Comparison of ENCODE assay signal across 10 mouse cellular contexts in genomic region chr9:108989802-108990461, GRCm38 (mm10). TPM values are rescaled to one million over a fixed set of nuclear protein-coding genes. Genes with fewer than 3 reads are reported as not detected.
DNase-seq lines count a peak whose midpoint lies in the region; ATAC-seq and TF ChIP-seq lines count a peak whose summit lies in the region.
"Had no signal": no experiment of that assay in that cellular context is flagged by ENCODE, and none has a peak within 500 bp of the region (broad histone marks: within the 10 kb centered on the region; RNA-seq: fewer than 3 reads in every experiment).

No protein-coding gene starts in this region.

- no peaks in the 10 kb centered on the region for H3K36me3 ChIP-seq in kidney, embryonic 14.5 days (ENCODE audit: control insufficient read depth, insufficient read depth, low read length)
- H3K36me3 ChIP-seq in limb, embryonic 12.5 days, result no peaks in the 10 kb centered on the region
- no peaks in the 10 kb centered on the region for H3K36me3 ChIP-seq in hindbrain, embryonic 13.5 days
- no peaks in the 10 kb centered on the region for H3K36me3 ChIP-seq in hindbrain, postnatal 0 days (ENCODE audit: insufficient read depth, low read length)
- H3K36me3 ChIP-seq: neural tube, embryonic 15.5 days had no signal

- DNase-seq in kidney, adult 11 months, result no peak
- peak; percentile 30 for DNase-seq in NIH3T3 (ENCODE audit: low read depth)
- no peak for DNase-seq in ovary, postnatal 14 days (ENCODE audit: low spot score)
- no peak for DNase-seq in hindbrain, postnatal 0 days (ENCODE audit: low spot score)
- DNase-seq: kidney, postnatal 25 days had no signal

- H3K27ac ChIP-seq in kidney, embryonic 14.5 days (ENCODE audit: low read depth, low read length), result peak overlapping the region; percentile 90; the same call in 1 of the 2 replicates
- H3K27ac ChIP-seq in limb, embryonic 12.5 days, result peak overlapping the region; percentile 92
- H3K27ac ChIP-seq in hindbrain, embryonic 13.5 days, result no peak overlapping the region
- no peak overlapping the region for H3K27ac ChIP-seq in hindbrain, postnatal 0 days

- H3K27me3 ChIP-seq in kidney, embryonic 14.5 days (ENCODE audit: control insufficient read depth, insufficient read depth, low read length), result no peaks in the 10 kb centered on the region
- H3K27me3 ChIP-seq in limb, embryonic 12.5 days, result no peaks in the 10 kb centered on the region
- H3K27me3 ChIP-seq in hindbrain, embryonic 13.5 days, result no peaks in the 10 kb centered on the region
- no peaks in the 10 kb centered on the region for H3K27me3 ChIP-seq in hindbrain, postnatal 0 days (ENCODE audit: insufficient read depth, low read length)
- H3K27me3 ChIP-seq: neural tube, embryonic 15.5 days had no signal

- peaks cover 25% of the 10 kb centered on the region for H3K4me1 ChIP-seq in kidney, embryonic 14.5 days (ENCODE audit: control insufficient read depth, insufficient read depth, low read length)
- H3K4me1 ChIP-seq in limb, embryonic 12.5 days (replicated peaks), result peaks cover 37% of the 10 kb centered on the region
- H3K4me1 ChIP-seq in hindbrain, embryonic 13.5 days (replicated peaks), result peaks cover 31% of the 10 kb centered on the region
- peaks cover 11% of the 10 kb centered on the region; the same call in 1 of the 2 replicates for H3K4me1 ChIP-seq in hindbrain, postnatal 0 days (ENCODE audit: insufficient read depth, low read length)

- no peaks in the 10 kb centered on the region for H3K9me3 ChIP-seq in kidney, embryonic 14.5 days (ENCODE audit: control insufficient read depth, low read length)
- no peaks in the 10 kb centered on the region for H3K9me3 ChIP-seq in limb, embryonic 12.5 days
- no peaks in the 10 kb centered on the region for H3K9me3 ChIP-seq in hindbrain, embryonic 13.5 days
- no peaks in the 10 kb centered on the region for H3K9me3 ChIP-seq in hindbrain, postnatal 0 days (ENCODE audit: low read length)
- H3K9me3 ChIP-seq: neural tube, embryonic 15.5 days had no signal

- H3K4me3 ChIP-seq in kidney, embryonic 14.5 days (ENCODE audit: low read length), result no peak overlapping the region
- no peak overlapping the region for H3K4me3 ChIP-seq in limb, embryonic 12.5 days (replicated peaks)
- H3K4me3 ChIP-seq in hindbrain, embryonic 13.5 days, result no peak overlapping the region
- no peak overlapping the region for H3K4me3 ChIP-seq in hindbrain, postnatal 0 days (ENCODE audit: low read length)

- no peak for ATAC-seq in kidney, embryonic 14.5 days (ENCODE audit: low FRiP score, low TSS enrichment)
- ATAC-seq in granulocyte monocyte progenitor cell, adult 5-6 weeks (replicated peaks; ENCODE audit: poor library complexity, severe bottlenecking), result peak; percentile 21
- ATAC-seq in limb, embryonic 12.5 days (ENCODE audit: insufficient number of reproducible peaks, insufficient read depth, low FRiP score, low TSS enrichment, low read depth), result no peak
- ATAC-seq in hindbrain, embryonic 13.5 days (ENCODE audit: low FRiP score), result no peak
- ATAC-seq in hindbrain, postnatal 0 days, result no peak

- 72% methylated on average over 4 of the region's 4 CpGs for WGBS in kidney, embryonic 14.5 days
- WGBS in limb, embryonic 12.5 days, result 67% methylated on average over 4 of the region's 4 CpGs
- 85% methylated on average over 4 of the region's 4 CpGs for WGBS in hindbrain, embryonic 13.5 days
- 79% methylated on average over 4 of the region's 4 CpGs for WGBS in hindbrain, postnatal 0 days

- no peak overlapping the region for H3K9ac ChIP-seq in kidney, embryonic 14.5 days (ENCODE audit: low read depth, low read length)
- H3K9ac ChIP-seq in limb, embryonic 12.5 days (replicated peaks), result no peak overlapping the region
- H3K9ac ChIP-seq in hindbrain, embryonic 13.5 days, result no peak overlapping the region
- H3K9ac ChIP-seq in hindbrain, postnatal 0 days (replicated peaks; ENCODE audit: low read length), result no peak overlapping the region
- H3K9ac ChIP-seq: neural tube, embryonic 15.5 days had no signal

- no peak overlapping the region for H3K4me2 ChIP-seq in kidney, embryonic 14.5 days (replicated peaks; ENCODE audit: low read depth, low read length)
- H3K4me2 ChIP-seq in limb, embryonic 12.5 days, result no peak overlapping the region
- no peak overlapping the region for H3K4me2 ChIP-seq in hindbrain, embryonic 13.5 days
- H3K4me2 ChIP-seq in hindbrain, postnatal 0 days (ENCODE audit: low read depth, low read length), result no peak overlapping the region

- TF ChIP-seq CTCF in hindbrain, postnatal 0 days (IDR thresholded peaks at IDR 0.05; ENCODE audit: low read depth), result no peak

RNA-seq across cellular contexts. Expression of gene Pfkfb4, which starts 1.6 kb away (rescaled TPM):
- 6.4 and 10.1 TPM in 2 replicates for polyA plus RNA-seq in kidney, embryonic 14.5 days (2014; fragmentation: Nextera tagmentation; extraction: Ambion mirVana)
- 6.9 and 8.4 TPM in 2 replicates for total RNA-seq in granulocyte monocyte progenitor cell, adult 5-6 weeks (2014; fragmentation: Nextera tagmentation)
- 6.7 and 9.5 TPM in 2 replicates for total RNA-seq in granulocyte monocyte progenitor cell, adult 5-6 weeks (2017)
- polyA plus RNA-seq in limb, embryonic 12.5 days (2016; fragmentation: Nextera tagmentation; extraction: Ambion mirVana), result 13.4 and 16.3 TPM in 2 replicates
- 26.3 and 34.2 TPM in 2 replicates for polyA plus RNA-seq in hindbrain, embryonic 13.5 days (2015; fragmentation: Nextera tagmentation; extraction: Ambion mirVana)
- 58.3 and 63.1 TPM in 2 replicates for total RNA-seq in hindbrain, postnatal 0 days (2014; rRNA removed)
- 18.6 and 20.5 TPM in 2 replicates for polyA plus RNA-seq in hindbrain, postnatal 0 days (2015; fragmentation: Nextera tagmentation; extraction: Ambion mirVana)

RNA-seq across cellular contexts. Expression of gene Ucn2, which starts 4.1 kb away (rescaled TPM):
- polyA plus RNA-seq in kidney, embryonic 14.5 days (2014; fragmentation: Nextera tagmentation; extraction: Ambion mirVana), result 0.24 TPM in 1 of 2 replicates, not detected in the other
- total RNA-seq in granulocyte monocyte progenitor cell, adult 5-6 weeks (2014; fragmentation: Nextera tagmentation), result 0.41 TPM in 1 of 2 replicates, not detected in the other
- total RNA-seq in granulocyte monocyte progenitor cell, adult 5-6 weeks (2017), result not detected in 2 replicates
- polyA plus RNA-seq in limb, embryonic 12.5 days (2016; fragmentation: Nextera tagmentation; extraction: Ambion mirVana), result 0.37 TPM in 1 of 2 replicates, not detected in the other
- not detected in 2 replicates for polyA plus RNA-seq in hindbrain, embryonic 13.5 days (2015; fragmentation: Nextera tagmentation; extraction: Ambion mirVana)
- 0.58 TPM in 1 of 2 replicates, not detected in the other for total RNA-seq in hindbrain, postnatal 0 days (2014; rRNA removed)
- polyA plus RNA-seq in hindbrain, postnatal 0 days (2015; fragmentation: Nextera tagmentation; extraction: Ambion mirVana), result not detected in 2 replicates
- polyA plus RNA-seq: neural tube, embryonic 15.5 days had no signal

RNA-seq across cellular contexts. Expression of gene Col7a1, which starts 36.5 kb away (rescaled TPM):
- polyA plus RNA-seq in kidney, embryonic 14.5 days (2014; fragmentation: Nextera tagmentation; extraction: Ambion mirVana), result 3.5 and 5.4 TPM in 2 replicates
- total RNA-seq in granulocyte monocyte progenitor cell, adult 5-6 weeks (2014; fragmentation: Nextera tagmentation), result 0.21 and 2.0 TPM in 2 replicates
- total RNA-seq in granulocyte monocyte progenitor cell, adult 5-6 weeks (2017), result 0.09 TPM in 1 of 2 replicates, not detected in the other
- 8.0 TPM in 2 replicates for polyA plus RNA-seq in limb, embryonic 12.5 days (2016; fragmentation: Nextera tagmentation; extraction: Ambion mirVana)
- polyA plus RNA-seq in hindbrain, embryonic 13.5 days (2015; fragmentation: Nextera tagmentation; extraction: Ambion mirVana), result 1.1 and 1.7 TPM in 2 replicates
- total RNA-seq in hindbrain, postnatal 0 days (2014; rRNA removed), result 1.9 and 2.0 TPM in 2 replicates
- 0.69 and 1.8 TPM in 2 replicates for polyA plus RNA-seq in hindbrain, postnatal 0 days (2015; fragmentation: Nextera tagmentation; extraction: Ambion mirVana)

RNA-seq across cellular contexts. Expression of gene Shisa5, which starts 48.4 kb away (rescaled TPM):
- polyA plus RNA-seq in kidney, embryonic 14.5 days (2014; fragmentation: Nextera tagmentation; extraction: Ambion mirVana), result 58.0 and 65.7 TPM in 2 replicates
- total RNA-seq in granulocyte monocyte progenitor cell, adult 5-6 weeks (2014; fragmentation: Nextera tagmentation), result 56.8 and 75.0 TPM in 2 replicates
- 54.4 and 80.8 TPM in 2 replicates for total RNA-seq in granulocyte monocyte progenitor cell, adult 5-6 weeks (2017)
- 49.1 and 55.2 TPM in 2 replicates for polyA plus RNA-seq in limb, embryonic 12.5 days (2016; fragmentation: Nextera tagmentation; extraction: Ambion mirVana)
- polyA plus RNA-seq in hindbrain, embryonic 13.5 days (2015; fragmentation: Nextera tagmentation; extraction: Ambion mirVana), result 64.6 and 66.2 TPM in 2 replicates
- total RNA-seq in hindbrain, postnatal 0 days (2014; rRNA removed), result 77.8 and 90.6 TPM in 2 replicates
- 74.5 and 77.6 TPM in 2 replicates for polyA plus RNA-seq in hindbrain, postnatal 0 days (2015; fragmentation: Nextera tagmentation; extraction: Ambion mirVana)

RNA-seq across cellular contexts. Expression of gene Uqcrc1, which starts 53.5 kb away (rescaled TPM):
- 482 and 520 TPM in 2 replicates for polyA plus RNA-seq in kidney, embryonic 14.5 days (2014; fragmentation: Nextera tagmentation; extraction: Ambion mirVana)
- total RNA-seq in granulocyte monocyte progenitor cell, adult 5-6 weeks (2014; fragmentation: Nextera tagmentation), result 280 and 349 TPM in 2 replicates
- 286 and 355 TPM in 2 replicates for total RNA-seq in granulocyte monocyte progenitor cell, adult 5-6 weeks (2017)
- 439 and 444 TPM in 2 replicates for polyA plus RNA-seq in limb, embryonic 12.5 days (2016; fragmentation: Nextera tagmentation; extraction: Ambion mirVana)
- polyA plus RNA-seq in hindbrain, embryonic 13.5 days (2015; fragmentation: Nextera tagmentation; extraction: Ambion mirVana), result 398 and 399 TPM in 2 replicates
- 459 and 483 TPM in 2 replicates for total RNA-seq in hindbrain, postnatal 0 days (2014; rRNA removed)
- polyA plus RNA-seq in hindbrain, postnatal 0 days (2015; fragmentation: Nextera tagmentation; extraction: Ambion mirVana), result 568 and 592 TPM in 2 replicates

Comparison
In these comparisons a context has a peak if more than half of its experiments do, and no peak if none do; other contexts are left out.
1. H3K27ac ChIP-seq: peak in kidney, embryonic 14.5 days (single experiment) and limb, embryonic 12.5 days (single experiment); none in hindbrain, embryonic 13.5 days (single experiment) and hindbrain, postnatal 0 days (single experiment).